Mouse (Mus musculus) small intestine, adult 2 months (tissue): ENCODE measurements around the gene Coq3.

ENCODE experiments used
- CTCF ChIP-seq: fragments of 200-500 bp; IDR thresholded peaks from 2 replicates; pipeline ENCODE4 v1.5.1; 2012; ENCODE audit warnings: low read depth, mild to moderate bottlenecking, control low read depth, inconsistent platforms, low read length, moderate library complexity, mixed read lengths; ENCODE audit not compliant: insufficient replicate concordance, insufficient read length; ENCODE audit errors: extremely low read depth
- POLR2A ChIP-seq: fragments of 200-500 bp; IDR thresholded peaks from 2 replicates; pipeline ENCODE4 v1.6.1; 2012; ENCODE audit warnings: low read depth, mild to moderate bottlenecking, control low read depth, inconsistent platforms, low read length, moderate library complexity

- TF ChIP-seq CTCF (no peak), POLR2A (no peak)
Measured at GRCm38 (mm10) chr4:21865226-21865625, 14.2 kb upstream of the Coq3 start.
